Mouse (Mus musculus): ENCODE data around the gene Tmem174. TPM values are rescaled to one million over a fixed set of nuclear protein-coding genes. Genes with fewer than 3 reads are reported as not detected.

The Tmem174 gene
- polyA plus RNA-seq, 1 experiment from 2014 or later = not detected

- Histone ChIP-seq H3K4me1 (peaks cover 20% of the 10 kb centered on the region), H3K9ac (replicated peaks) (no peak overlapping the region), H3K9me3 (no peaks in the 10 kb centered on the region), H3K27me3 (peaks cover 90% of the 10 kb centered on the region), H3K4me2 (replicated peaks) (peak overlapping the region; percentile 75; the same call in 1 of the 2 replicates), H3K36me3 (no peaks in the 10 kb centered on the region), H3K4me3 (no peak overlapping the region), H3K27ac (replicated peaks) (no peak overlapping the region)
- ATAC-seq (ENCODE audit: low FRiP score, low read depth) = no peak
- WGBS = 49% methylated on average over 9 of the region's 9 CpGs
These were observed 47.6 kb downstream of the Tmem174 start for GRCm38 (mm10) chr13:98589572-98589971.

- H3K4me2 ChIP-seq (replicated peaks) = peak overlapping the region; percentile 75
- no peaks in the 10 kb centered on the region for H3K9me3 ChIP-seq
- peak overlapping the region; percentile 45 for H3K4me3 ChIP-seq
- peak; percentile 85 for ATAC-seq (ENCODE audit: low FRiP score, low read depth)
- peaks cover 95% of the 10 kb centered on the region for H3K27me3 ChIP-seq
- peaks cover 20% of the 10 kb centered on the region for H3K4me1 ChIP-seq
- WGBS = 2% methylated on average over 35 of the region's 35 CpGs
- H3K36me3 ChIP-seq = no peaks in the 10 kb centered on the region
- H3K27ac ChIP-seq (replicated peaks) = no peak overlapping the region
- peak overlapping the region; percentile 46 for H3K9ac ChIP-seq (replicated peaks)
These were observed 48.2 kb downstream of the Tmem174 start for GRCm38 (mm10) chr13:98588951-98589501.

- Histone ChIP-seq H3K4me2 (replicated peaks) (peak overlapping the region; percentile 75), H3K9ac (replicated peaks) (peak overlapping the region; percentile 46), H3K4me1 (peaks cover 20% of the 10 kb centered on the region), H3K27ac (replicated peaks) (no peak overlapping the region), H3K36me3 (no peaks in the 10 kb centered on the region), H3K4me3 (peak overlapping the region; percentile 45), H3K9me3 (no peaks in the 10 kb centered on the region), H3K27me3 (peaks cover 96% of the 10 kb centered on the region)
- 2% methylated on average over 12 of the region's 12 CpGs for WGBS
- ATAC-seq (ENCODE audit: low FRiP score, low read depth) = no peak
These were observed 48.7 kb downstream of the Tmem174 start for GRCm38 (mm10) chr13:98588480-98588879.

- H3K9ac ChIP-seq (replicated peaks) = no peak overlapping the region
- H3K36me3 ChIP-seq = no peaks in the 10 kb centered on the region
- peaks cover 95% of the 10 kb centered on the region for H3K27me3 ChIP-seq
- peak overlapping the region; percentile 23; the same call in 1 of the 2 replicates for H3K4me2 ChIP-seq (replicated peaks)
- no peaks in the 10 kb centered on the region for H3K9me3 ChIP-seq
- H3K27ac ChIP-seq (replicated peaks) = no peak overlapping the region
- ATAC-seq (ENCODE audit: low FRiP score, low read depth) = peak; percentile 28; the same call in 1 of the 2 replicates
- no peak overlapping the region for H3K4me3 ChIP-seq
- 0% methylated on average over 14 of the region's 14 CpGs for whole genome bisulfite sequencing
- H3K4me1 ChIP-seq = peaks cover 20% of the 10 kb centered on the region
These were observed 49.6 kb downstream of the Tmem174 start for GRCm38 (mm10) chr13:98587639-98588038.

- H3K4me2 ChIP-seq (replicated peaks) = no peak overlapping the region; the same call in 1 of the 2 replicates
- no peaks in the 10 kb centered on the region for H3K9me3 ChIP-seq
- H3K36me3 ChIP-seq = no peaks in the 10 kb centered on the region
- H3K27ac ChIP-seq (replicated peaks) = no peak overlapping the region
- WGBS = 25% methylated on average over 17 of the region's 17 CpGs
- peaks cover 20% of the 10 kb centered on the region for H3K4me1 ChIP-seq
- ATAC-seq (ENCODE audit: low FRiP score, low read depth) = no peak
- H3K4me3 ChIP-seq = no peak overlapping the region
- no peak overlapping the region for H3K9ac ChIP-seq (replicated peaks)
- peaks cover 92% of the 10 kb centered on the region for H3K27me3 ChIP-seq
These were observed 50.2 kb downstream of the Tmem174 start for GRCm38 (mm10) chr13:98586817-98587575.

Other genes starting within 250 kb of the Tmem174 start
- 0.87 TPM in 1 of 2 replicates, not detected in the other for gene Gm10320, start 145.4 kb downstream of the Tmem174 start, polyA plus RNA-seq (2016; fragmentation: Nextera tagmentation; extraction: Ambion mirVana)
- not detected in 2 replicates for gene Tmem171, start 57.4 kb upstream of the Tmem174 start, polyA plus RNA-seq (2016; fragmentation: Nextera tagmentation; extraction: Ambion mirVana)
- gene Fcho2, start 178.0 kb upstream of the Tmem174 start, polyA plus RNA-seq (2016; fragmentation: Nextera tagmentation; extraction: Ambion mirVana) = 37.3 and 37.8 TPM in 2 replicates

All from midbrain, embryonic 12.5 days (tissue).